Mouse (Mus musculus): ENCODE measurements around the gene Fam229a. TPM values are rescaled to one million over a fixed set of nuclear protein-coding genes. Genes with fewer than 3 reads are reported as not detected.
A peak's percentile ranks its signal among the peaks of the same experiment; 100 is the strongest.
"Not testable (repeated sequence)": the region's sequence is repeated elsewhere in the genome, so short reads cannot be mapped to it uniquely, and the experiment has no call there.

Fam229a gene
- total RNA-seq (2021) (not detected), polyA plus RNA-seq (2012; rRNA removed) (1.0 and 2.1 TPM in 2 replicates)
- long read RNA-seq, result 0 reads

DNA sequence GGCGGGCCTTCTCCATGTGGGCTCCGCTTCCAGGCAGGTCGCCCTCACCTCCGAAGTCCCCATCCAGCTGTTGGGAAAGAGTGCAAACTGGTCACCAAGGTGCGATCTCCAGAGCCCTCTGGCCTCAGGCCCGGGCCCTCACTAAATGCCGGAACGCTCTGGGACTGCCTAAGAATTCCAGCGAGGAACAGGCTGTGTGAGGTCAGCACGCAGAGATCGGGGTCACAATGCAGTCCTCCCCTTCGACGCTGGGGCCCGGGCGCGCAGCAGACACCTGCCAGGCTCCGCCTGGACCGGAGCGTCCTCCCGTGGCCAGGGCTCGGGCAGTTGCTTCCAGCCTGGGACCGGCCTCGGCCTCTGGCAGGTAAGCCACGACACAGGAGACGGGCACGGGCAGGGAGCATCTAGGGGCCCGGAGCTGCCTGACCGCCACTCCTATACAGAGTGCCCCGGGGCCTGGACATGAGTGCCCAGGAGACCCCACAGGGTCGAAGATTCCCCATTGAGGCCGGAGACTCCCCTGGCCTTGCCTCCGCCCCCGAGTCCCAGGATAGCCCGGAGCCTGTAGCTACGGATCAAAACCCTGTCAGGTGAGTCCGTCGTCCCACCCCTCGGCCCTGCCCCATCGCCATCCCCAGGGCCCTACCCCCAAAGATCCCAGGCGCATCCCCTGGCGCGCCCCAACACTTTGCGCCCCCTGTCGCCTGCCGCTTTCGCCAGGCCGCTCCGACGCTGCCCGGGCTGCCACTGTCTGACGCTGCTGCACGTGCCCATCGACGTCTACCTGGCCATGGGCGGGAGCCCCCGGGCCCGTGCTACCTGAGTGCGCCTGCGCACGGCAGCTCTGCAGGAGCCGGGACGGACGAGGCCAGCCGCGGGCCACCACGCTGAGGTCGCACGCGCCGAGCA, at the start of gene Fam229a, which contains the start of gene Tssk3:
Fam229a (plus strand) TSS at position 219 of the 909 bp plus-strand sequence.
Tssk3 (minus strand) TSS at position 51 of the 909 bp plus-strand sequence.
- DNase-seq, result peak; percentile 42

DNA sequence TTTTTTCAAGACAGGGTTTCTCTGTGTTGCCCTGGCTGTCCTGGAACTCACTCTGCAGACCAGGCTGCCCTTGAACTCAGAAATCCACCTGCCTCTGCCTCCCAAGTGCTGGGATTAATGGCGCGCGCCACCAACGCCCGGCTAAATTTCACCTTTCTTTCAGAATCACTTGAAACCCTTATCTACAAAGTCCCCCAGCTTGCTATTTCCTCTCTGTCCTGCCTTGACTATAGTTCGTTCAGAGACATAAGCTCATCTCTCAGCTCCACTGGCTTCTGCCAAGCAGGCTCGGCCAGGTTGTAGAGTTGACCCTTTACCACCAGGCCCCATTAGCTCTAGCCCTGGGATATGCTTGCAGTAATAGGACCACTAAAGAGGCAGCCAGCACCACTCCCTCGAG, 43.6 kb upstream of the Fam229a start:
- no peak for DNase-seq

DNA sequence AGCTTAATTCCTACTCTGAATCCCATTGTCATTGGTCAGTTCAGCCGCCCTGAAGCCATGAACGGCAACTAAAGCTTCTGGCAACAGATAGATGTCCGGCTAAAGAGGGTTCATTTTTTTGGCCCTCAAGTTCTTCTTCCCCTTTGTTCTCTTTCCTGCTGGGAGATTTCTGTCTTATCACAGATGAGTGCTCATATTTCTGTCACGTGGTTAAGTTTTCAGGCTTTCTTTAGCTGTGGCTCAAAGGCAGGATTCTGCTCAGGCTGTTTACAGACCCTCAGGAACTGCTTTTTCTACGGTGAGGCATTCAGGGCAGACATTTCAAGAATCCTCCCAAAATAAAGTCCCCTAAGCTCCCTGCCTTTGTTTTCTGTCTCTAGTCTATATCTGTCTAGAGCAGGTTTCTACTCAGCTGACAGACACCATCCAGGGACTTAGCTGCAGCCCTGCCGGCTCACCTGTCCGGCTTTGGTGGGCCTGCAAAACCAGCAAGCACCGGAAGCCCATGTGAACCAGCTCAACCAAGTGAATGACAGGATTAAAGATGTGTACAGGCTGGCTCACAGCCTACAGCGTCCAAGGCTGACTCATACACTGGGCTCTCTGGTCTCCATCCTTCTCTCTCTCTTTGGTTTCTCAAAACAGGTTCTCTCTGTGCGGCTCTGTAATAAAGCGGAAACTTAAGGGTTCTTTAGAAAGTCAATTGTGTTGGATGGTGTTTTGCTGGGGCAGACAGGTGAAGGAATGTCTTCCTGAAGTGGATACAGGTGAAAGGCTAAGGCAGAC, 43.0 kb upstream of the Fam229a start:
- peak; percentile 19 for DNase-seq

DNA sequence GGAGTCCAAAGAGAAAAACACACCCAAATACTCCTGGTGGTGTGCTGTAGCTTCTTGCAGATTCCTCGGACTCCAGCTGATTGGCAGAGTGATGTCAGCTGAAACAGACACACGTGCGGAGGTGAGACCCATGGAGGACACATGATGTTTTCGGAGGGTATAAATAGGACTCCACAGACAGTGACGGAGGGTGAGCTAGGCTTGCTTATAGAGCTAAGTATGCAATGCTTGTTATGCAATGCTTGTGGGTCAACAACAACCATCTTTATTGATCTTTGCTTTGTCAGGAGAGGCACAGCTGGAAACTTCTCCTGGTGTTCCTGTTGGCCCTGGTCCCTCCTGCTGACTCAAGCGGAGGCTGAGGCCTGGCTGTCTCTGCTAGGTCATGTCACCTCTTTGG, 42.3 kb upstream of the Fam229a start:
- no peak for DNase-seq

DNA sequence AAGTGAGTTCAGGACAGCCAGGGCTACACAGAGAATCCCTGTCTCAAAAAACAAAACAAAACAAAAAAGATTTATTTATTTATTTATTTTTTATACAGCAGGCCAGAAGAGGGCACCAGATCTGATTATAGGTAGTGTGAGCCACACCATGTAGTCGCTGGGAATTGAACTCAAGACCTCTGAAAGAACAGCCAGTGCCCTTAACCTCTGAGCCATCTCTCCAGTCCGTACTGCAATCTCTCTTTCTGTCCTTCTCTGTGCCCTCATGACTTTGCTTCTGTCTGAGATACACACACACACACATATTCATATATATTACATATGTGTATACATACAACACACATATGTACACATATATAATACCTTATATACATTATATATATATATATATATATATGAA, 40.1 kb upstream of the Fam229a start:
- no peak for DNase-seq

DNA sequence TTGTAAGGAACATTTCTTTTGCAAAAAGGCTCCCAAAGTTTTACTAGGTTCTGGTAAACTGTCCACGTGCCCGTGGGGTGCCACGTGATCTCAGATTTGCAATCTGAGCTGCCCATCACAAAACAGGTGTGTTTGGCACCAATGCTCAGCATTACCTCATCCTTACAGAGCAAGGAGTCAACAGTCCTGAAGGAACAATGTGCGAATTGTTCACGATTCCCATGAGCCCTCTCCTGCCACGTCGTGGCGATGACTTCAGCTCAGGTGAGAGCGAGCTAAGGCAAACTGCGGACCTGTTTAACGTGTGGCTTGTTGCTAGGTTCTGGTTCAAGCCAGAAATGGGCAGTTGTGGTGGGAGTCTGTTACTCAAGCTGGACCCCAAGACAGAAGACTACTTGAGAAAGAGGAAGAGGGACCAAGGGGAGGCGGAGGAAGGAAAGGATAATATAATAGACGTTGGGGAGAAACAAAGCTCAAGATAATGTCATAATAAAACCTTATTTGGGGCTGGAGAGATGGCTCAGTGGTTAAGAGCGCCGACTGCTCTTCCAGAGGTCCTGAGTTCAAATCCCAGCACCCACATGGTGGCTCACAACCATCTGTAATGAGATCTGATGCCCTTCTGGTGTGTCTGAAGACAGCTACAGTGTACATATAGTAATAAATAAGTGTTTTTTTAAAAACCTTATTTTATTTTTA, 39.4 kb upstream of the Fam229a start:
- DNase-seq, result no peak

DNA sequence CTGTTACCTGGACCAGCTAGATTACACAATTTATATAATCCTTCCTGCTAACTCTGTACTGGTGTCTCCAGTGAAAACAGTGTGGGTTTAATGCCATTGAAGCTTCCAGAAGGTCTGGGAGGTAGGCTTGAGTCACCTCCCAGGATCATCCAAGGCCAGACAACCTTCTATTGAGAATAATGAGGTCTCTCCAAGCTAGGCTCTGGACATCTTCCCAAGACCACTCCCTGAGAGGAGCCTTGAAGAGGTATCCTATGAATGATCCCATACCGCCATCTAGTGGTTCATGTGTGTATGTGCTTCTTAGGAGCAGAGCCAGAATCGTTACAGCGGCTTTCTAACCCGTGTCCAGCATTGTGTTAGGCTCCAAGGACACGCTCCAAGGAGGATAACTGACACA, 35.7 kb upstream of the Fam229a start:
- DNase-seq, result peak; percentile 76

DNA sequence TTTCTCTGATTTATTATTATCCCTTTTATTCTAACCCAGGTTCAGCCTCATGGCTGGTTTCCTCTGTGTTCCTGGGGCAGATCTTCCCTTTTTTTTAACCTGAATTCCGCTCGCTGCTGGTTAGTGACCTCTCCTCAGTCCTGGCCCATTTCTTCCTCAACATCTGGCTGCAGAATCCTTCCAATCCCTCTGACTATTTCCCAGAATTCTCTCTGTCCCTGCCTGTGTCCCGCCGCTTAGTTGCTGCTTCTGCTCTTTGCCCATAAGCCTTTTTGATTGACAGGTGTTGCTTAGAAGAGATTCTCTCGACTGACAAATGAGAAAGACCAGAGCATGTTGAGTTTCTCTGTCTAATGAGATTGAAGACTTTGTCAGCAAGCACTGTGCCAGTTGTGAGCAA, 34.9 kb upstream of the Fam229a start:
- no peak for DNase-seq

DNA sequence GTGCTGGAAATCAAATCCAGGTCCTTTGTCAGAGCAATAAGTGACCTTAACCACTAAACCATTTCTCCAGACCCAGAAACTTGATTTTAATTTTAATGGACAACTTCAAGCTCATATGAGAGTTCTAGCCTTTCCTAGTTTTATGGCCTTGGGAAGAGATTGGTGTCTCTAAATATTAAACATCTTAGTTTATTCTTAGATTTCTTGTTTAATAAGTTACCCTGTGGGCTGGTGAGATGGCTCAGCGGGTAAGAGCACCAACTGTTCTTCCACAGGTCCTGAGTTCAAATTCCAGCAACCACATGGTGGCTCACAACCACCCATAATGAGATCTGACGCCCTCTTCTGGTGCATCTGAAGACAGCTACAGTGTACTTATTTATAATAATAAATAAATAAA, 33.7 kb upstream of the Fam229a start:
- DNase-seq, result not testable (repeated sequence)

DNA sequence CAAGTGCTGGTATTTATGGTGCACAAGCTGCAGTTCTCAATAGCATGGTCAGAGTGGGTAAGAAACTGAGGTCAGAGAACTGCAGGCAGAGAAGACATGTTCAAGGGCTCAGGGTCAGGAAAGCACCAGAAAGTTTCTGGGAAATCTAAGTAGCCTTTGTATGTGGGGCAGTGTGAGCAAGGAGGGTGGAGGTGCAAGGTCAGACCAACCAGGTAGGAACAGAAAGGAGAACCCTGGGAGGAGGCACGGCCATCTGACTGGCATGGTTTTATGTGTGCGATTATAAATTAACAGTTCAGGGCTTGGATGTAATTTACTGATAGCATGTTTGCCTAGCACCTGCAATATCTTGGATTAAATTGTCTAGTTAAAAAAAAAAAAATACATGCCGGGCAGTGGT, 31.3 kb upstream of the Fam229a start:
- no peak for DNase-seq

DNA sequence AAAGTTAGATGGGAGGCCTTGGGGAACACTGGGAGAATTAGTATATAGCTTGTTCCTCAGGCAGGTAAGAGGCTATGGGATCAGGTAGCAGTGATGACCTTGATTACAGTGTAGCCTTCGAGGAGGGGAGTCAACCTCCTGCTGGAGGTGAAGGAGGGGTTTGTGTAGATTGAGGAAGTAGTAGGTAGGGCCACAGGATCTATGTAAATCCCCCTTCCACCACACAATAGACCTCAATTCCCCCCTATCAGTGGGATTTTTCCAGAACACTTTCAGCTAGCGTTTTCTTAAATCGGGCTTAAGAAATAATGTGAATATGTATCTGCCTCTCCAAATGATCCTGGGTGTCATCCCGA, 30.2 kb upstream of the Fam229a start:
- no peak for DNase-seq

DNA sequence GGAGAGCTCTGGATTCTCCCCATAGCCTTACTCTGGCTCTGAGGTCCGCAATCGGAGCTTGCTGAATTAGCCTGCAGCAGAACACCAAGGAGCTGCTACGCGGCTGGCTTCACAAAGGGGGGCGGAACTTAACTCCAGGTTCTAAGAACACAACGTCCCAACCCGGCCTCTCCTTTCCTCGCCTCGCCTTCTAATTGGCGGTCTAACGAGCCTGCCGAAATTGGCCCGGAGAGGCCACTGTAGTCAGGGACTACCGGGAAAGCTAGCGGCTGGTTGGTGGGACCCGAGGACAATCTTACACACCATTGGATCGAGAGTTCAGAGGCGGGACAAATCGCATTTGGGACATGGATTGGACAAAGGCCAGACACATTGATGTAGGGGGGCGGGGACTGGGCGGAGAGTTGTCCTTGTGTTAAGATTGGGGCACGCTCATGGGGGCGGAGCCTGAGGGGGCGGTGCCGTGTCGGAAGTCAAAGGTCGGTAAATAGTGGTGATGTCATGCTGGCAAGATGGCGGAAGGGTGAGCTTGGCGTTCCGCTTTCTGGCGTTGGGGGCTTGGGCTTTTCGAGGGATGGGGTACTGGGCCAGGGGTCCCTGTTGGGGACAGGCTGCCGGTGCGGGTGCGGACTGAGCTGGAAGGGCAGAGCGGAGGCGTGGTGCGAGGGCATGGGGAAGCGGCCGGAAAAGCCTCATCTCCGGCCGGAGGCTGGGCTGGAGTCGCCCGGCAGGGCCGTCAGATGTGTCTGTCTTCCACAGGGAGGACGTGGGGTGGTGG, 29.6 kb upstream of the Fam229a start, which contains the start of gene Bsdc1:
Bsdc1 (plus strand) TSS at position 399 of the 778 bp plus-strand sequence.
- DNase-seq, result peak; percentile 100

DNA sequence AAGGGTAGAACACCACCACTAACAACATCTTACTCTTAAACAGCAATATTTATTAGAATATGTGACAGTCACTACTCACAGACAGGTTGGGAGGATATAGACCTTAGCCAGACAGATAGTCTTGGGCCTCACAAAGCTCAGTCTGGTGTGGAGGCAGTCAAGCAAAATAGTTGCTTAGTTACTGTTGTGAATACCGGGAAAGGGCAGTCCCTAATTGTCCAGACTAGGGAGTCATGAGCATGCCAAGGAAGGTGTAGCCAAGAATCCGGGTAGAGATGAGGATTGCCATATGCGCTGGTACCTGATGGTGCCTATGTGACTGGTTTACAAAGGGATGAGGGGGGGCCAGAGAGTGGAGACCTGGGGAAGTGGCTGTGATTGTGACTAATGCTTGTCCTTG, 28.9 kb upstream of the Fam229a start:
- DNase-seq, result peak; percentile 45

DNA sequence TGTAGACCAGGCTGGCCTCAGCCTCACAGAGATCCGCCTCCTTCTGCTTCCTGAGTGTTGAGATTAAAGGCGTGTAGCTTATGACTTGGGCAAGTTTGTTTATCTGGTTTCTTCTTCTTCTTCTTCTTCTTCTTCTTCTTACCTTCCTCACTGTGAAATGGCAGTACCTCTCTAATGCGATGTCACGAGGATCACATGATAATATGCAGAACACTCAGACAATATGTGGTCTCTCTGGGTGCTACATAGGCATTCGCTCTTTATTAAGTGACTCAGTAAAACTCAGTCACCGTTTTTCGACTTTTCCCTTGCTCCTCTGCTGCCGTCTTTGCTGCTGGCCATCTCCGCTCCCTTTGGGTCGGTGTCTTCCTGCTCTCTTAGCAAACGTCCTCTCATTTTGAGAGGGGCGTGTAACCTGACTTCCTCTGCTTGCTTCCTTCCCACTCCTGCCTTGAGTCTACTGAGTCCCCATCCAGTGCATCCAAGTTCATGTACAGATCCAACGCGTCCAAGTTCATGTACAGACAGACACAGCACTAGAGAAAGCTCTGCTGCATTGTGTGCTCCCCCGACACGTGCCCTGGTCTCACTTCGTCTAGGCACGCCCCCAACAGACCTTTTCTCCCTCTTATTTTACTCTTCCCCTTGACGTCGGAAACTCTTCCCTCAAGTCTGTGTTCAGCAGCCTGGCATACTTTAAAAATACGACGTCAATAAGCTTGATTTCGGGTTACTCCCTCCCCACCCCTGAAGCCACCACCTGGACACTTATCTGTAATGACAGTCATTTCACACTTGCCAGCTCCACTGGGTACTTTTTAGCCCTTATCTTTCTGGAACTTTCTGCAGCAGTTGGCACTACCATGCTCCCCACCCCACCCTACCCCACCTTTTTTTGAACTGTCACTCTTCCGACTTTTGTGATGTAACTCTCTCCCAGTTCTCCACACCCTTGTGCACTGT, 27.6 kb upstream of the Fam229a start:
- DNase-seq, result no peak

DNA sequence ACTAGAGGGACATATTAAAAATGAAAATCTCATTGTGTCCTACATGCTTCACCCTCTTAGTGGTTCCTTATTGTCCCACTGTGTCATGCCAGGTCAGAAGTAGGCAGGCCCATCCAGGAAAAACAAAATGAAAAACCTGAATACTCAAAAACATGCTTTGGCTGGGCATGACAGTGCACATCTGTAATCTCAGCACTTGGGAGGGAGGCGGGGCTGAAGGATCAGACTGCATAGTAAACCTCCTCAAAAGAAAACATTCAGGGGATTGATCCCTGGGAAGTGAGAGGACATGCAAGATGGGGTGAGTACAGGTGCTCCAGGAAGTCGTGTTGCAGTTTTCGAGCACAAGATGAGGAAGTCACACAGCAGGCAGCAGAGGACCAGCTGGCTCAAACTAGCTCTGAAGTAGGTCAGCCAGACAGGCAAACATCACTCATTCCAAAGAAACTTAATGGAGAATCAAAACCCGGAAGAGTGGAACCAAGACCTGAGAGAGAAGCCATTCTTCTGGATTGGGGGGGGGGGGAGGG, 26.6 kb upstream of the Fam229a start:
- no peak for DNase-seq

DNA sequence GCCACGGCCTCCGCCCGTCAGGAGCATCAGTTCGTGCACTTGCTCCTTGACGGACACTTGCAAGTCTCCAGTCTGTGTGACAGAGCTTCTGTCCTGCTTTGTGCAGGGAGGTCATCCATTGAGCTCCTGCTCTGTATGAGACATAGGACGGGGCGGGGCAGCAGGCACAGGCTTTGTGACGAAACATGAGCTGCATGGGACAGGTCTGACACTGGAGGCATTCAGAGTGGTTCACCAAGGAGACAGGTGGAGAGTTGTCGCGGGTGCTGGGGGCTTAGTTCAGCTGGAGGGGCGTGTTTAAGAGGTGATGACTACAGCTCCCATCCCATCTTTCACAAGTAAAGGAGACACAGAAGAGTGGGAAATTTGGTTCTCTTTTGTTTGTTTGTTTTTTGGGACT, 14.9 kb upstream of the Fam229a start:
- DNase-seq, result no peak

DNA sequence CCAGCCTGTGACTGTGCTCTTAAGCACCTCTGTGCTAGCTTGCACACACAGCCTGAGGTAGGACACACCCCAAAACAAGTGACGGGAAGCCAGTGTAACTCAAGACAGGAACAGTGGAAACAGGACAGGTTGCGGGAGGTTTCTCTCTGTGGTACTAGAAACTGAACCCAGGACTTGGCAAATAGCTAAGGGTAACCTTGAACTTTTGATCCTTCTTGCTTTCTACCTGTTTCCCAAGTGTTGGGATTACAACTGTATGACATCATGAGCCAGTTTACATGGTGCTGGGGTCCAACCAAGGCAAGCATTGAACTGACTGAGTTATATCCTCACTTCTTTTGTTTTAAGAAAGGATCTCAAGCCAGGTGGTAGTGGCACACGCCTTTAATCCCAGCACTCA, 11.1 kb upstream of the Fam229a start:
- no peak for DNase-seq

DNA sequence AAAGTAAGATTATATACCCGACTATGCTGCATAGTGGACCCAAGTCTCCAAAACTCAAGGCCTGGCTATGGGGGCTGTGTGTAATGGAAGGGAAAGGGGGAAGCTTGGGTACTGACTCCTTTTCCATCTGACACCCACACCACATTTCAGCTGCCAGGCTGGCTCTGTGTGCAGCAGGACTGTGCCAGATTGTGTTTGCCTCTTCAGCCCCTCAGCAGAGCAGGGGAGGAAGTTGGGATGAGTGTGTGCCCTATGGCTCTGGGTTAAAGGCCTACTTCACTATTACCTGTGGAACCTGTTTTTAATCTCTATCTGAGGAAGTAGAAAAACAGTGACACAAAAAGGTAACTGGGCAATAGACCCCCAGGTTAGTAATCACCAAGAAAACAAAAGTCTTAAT, 9.9 kb upstream of the Fam229a start:
- DNase-seq, result no peak

DNA sequence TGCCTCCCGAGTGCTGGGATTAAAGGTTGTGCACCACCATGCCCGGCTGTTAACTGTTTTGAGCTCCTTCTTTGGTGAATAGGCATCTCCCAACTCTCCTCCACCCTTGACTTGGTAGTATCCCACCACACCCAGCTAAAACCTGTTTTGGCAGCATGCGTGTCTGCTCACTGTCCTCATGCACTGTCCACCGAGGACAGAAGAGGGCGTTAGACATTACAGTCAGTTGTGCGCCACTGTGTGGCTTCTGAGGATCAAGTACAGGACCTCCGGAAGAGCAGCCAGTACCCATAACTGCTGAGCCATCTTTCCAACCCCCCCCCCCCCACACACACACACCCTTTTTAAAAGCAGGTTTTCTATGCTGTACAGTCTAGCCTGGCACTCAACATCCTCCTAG, 3.7 kb downstream of the Fam229a start:
- DNase-seq, result no peak
